Mouse (Mus musculus) naive thymus-derived CD4-positive, alpha-beta T cell, adult 5 months (primary cell): ENCODE results near the gene Rprd2. TPM values are rescaled to one million over a fixed set of nuclear protein-coding genes. Genes with fewer than 3 reads are reported as not detected.

Experiments used
- polyA plus RNA-seq: library from polyadenylated mRNA; unstranded; fragments of 100-300 nt; shearing (Covaris generic); gene quantifications from one replicate; pipeline ENCODE4 v1.2.1, GENCODE M21; 2017

The Rprd2 gene
- 60.5 TPM for polyA plus RNA-seq

GRCm38 (mm10) chr3:95818571-95819288 lies at the start of gene Rprd2:
Rprd2 (minus strand) TSS chr3:95818863.

GRCm38 (mm10) chr3:95855502-95856089 lies 36.9 kb upstream of the Rprd2 start, which contains the start of gene Prpf3:
Prpf3 (minus strand) TSS chr3:95855885.

GRCm38 (mm10) chr3:95760106-95760505 lies 58.6 kb downstream of the Rprd2 start, which contains the start of gene Tars2:
Tars2 (minus strand) TSS chr3:95760206.

GRCm38 (mm10) chr3:95739353-95740104 lies 79.1 kb downstream of the Rprd2 start, which contains the start of gene Ecm1:
Ecm1 (minus strand) TSS chr3:95739569.

Other genes with a start within 250 kb of the Rprd2 start
- 15.8 TPM for gene Golph3l, start 229.9 kb downstream of the Rprd2 start, polyA plus RNA-seq
- 122 TPM for gene Ensa, start 193.9 kb downstream of the Rprd2 start, polyA plus RNA-seq
- 715 TPM for gene Mcl1, start 160.1 kb downstream of the Rprd2 start, polyA plus RNA-seq
- 8.3 TPM for gene Adamtsl4, start 130.9 kb downstream of the Rprd2 start, polyA plus RNA-seq
- 95.4 TPM for gene Ecm1, start 79.3 kb downstream of the Rprd2 start, polyA plus RNA-seq
- 60.4 TPM for gene Tars2, start 58.7 kb downstream of the Rprd2 start, polyA plus RNA-seq
- 52.1 TPM for gene Prpf3, start 37.0 kb upstream of the Rprd2 start, polyA plus RNA-seq
- gene Mrps21, start 52.7 kb upstream of the Rprd2 start, polyA plus RNA-seq: 99.3 TPM
- 16.8 TPM for gene Ciart, start 63.4 kb upstream of the Rprd2 start, polyA plus RNA-seq
- gene BC028528, start 73.1 kb upstream of the Rprd2 start, polyA plus RNA-seq: not detected
- gene Aph1a, start 75.1 kb upstream of the Rprd2 start, polyA plus RNA-seq: 26.9 TPM
- gene Car14, start 85.8 kb upstream of the Rprd2 start, polyA plus RNA-seq: not detected
- gene Anp32e, start 110.4 kb upstream of the Rprd2 start, polyA plus RNA-seq: 243 TPM
- gene Plekho1, start 177.1 kb upstream of the Rprd2 start, polyA plus RNA-seq: 4.0 TPM
- gene Vps45, start 239.6 kb upstream of the Rprd2 start, polyA plus RNA-seq: 15.4 TPM